ENCODE assay signal across 7 mouse cellular contexts in genomic region chr2:31088871-31089270, GRCm38 (mm10). TPM values are rescaled to one million over a fixed set of nuclear protein-coding genes. Genes with fewer than 3 reads are reported as not detected.
A peak's percentile ranks its signal among the peaks of the same experiment; 100 is the strongest.
DNase-seq lines count a peak whose midpoint lies in the region; ATAC-seq and TF ChIP-seq lines count a peak whose summit lies in the region.

No protein-coding gene starts in this region.

- TF ChIP-seq EP300 in CH12.LX (IDR thresholded peaks at IDR 0.05; ENCODE audit: low read length): peak; percentile 90

- ATAC-seq in kidney, embryonic 15.5 days (replicated peaks; ENCODE audit: low FRiP score): no peak
- ATAC-seq in kidney, embryonic 14.5 days (ENCODE audit: low FRiP score, low TSS enrichment): no peak
- ATAC-seq in limb, embryonic 14.5 days (ENCODE audit: low FRiP score, low read depth): no peak

- H3K4me3 ChIP-seq in kidney, embryonic 15.5 days (replicated peaks): no peak overlapping the region
- H3K4me3 ChIP-seq in kidney, embryonic 14.5 days (ENCODE audit: low read length): no peak overlapping the region
- H3K4me3 ChIP-seq in CH12.LX (replicated peaks in 1 of 3; ENCODE audit: low read depth in 2 of 3, low read length in 2 of 3, poor library complexity in 1 of 3): no peak overlapping the region
- H3K4me3 ChIP-seq in limb, embryonic 14.5 days (replicated peaks; ENCODE audit: low read length): no peak overlapping the region

- no peak overlapping the region for H3K9ac ChIP-seq in kidney, embryonic 15.5 days
- no peak overlapping the region for H3K9ac ChIP-seq in kidney, embryonic 14.5 days (ENCODE audit: low read depth, low read length)
- H3K9ac ChIP-seq in CH12.LX (ENCODE audit: insufficient read depth, low read depth): peak overlapping the region; percentile 23; the same call in 1 of the 2 replicates
- no peak overlapping the region for H3K9ac ChIP-seq in limb, embryonic 14.5 days (ENCODE audit: low read depth, low read length, severe bottlenecking)

- TF ChIP-seq POLR2A in CH12.LX (IDR thresholded peaks at IDR 0.05; ENCODE audit: low read depth, low read length): no peak
- no peak for TF ChIP-seq POLR2A in limb, embryonic 14.5 days (IDR thresholded peaks at IDR 0.05; ENCODE audit: borderline replicate concordance, extremely low read depth, insufficient read depth, insufficient read length)

- peaks cover 24% of the 10 kb centered on the region for H3K79me2 ChIP-seq in CH12.LX (replicated peaks; ENCODE audit: control insufficient read depth, extremely low read depth, insufficient read depth, poor library complexity, severe bottlenecking)

- in situ Hi-C loops in CH12.LX (cut with MboI; ENCODE audit: low pct_ligation_motif_present, low pct_unique_long_range_greater_than_20kb, low sequenced_read_pairs): no loop called here

- no peak overlapping the region for H3K4me2 ChIP-seq in kidney, embryonic 15.5 days
- no peak overlapping the region for H3K4me2 ChIP-seq in kidney, embryonic 14.5 days (replicated peaks; ENCODE audit: low read depth, low read length)
- H3K4me2 ChIP-seq in CH12.LX (ENCODE audit: insufficient read depth, low read depth, poor library complexity, severe bottlenecking): peak overlapping the region; percentile 17; the same call in 1 of the 2 replicates
- H3K4me2 ChIP-seq in limb, embryonic 14.5 days (replicated peaks; ENCODE audit: low read depth, low read length, severe bottlenecking): no peak overlapping the region

- H3K9me3 ChIP-seq in kidney, embryonic 15.5 days (replicated peaks): peaks cover 6% of the 10 kb centered on the region; the same call in 1 of the 2 replicates
- H3K9me3 ChIP-seq in kidney, embryonic 14.5 days (ENCODE audit: control insufficient read depth, low read length): no peaks in the 10 kb centered on the region
- peaks cover 7% of the 10 kb centered on the region for H3K9me3 ChIP-seq in CH12.LX (replicated peaks; ENCODE audit: low read length)
- no peaks in the 10 kb centered on the region for H3K9me3 ChIP-seq in limb, embryonic 14.5 days (ENCODE audit: control insufficient read depth, low read length)

- peak; percentile 32 to 51 for DNase-seq in B cell, adult 2 months
- DNase-seq in CH12.LX (ENCODE audit: extremely low read depth): peak; percentile 65
- DNase-seq in limb, embryonic 14.5 days (ENCODE audit: low spot score): no peak
- no peak for DNase-seq in adrenal gland, postnatal 36 days
- no peak for DNase-seq in layer of hippocampus, adult 11-12 months (ENCODE audit: low spot score)

- 84% methylated on average over 8 of the region's 8 CpGs for WGBS in kidney, embryonic 15.5 days
- 75% methylated on average over 8 of the region's 8 CpGs for WGBS in kidney, embryonic 14.5 days
- 88% methylated on average over 8 of the region's 8 CpGs for WGBS in limb, embryonic 14.5 days

- TF ChIP-seq RAD21 in CH12.LX (IDR thresholded peaks at IDR 0.05; ENCODE audit: low read depth, low read length): no peak

- TF ChIP-seq CTCF in CH12.LX (conservative IDR thresholded peaks at IDR 0.05 in 1 of 2, IDR thresholded peaks at IDR 0.05 in 1 of 2; ENCODE audit: low read depth in 2 of 2, low read length in 2 of 2): no peak

- H3K36me3 ChIP-seq in kidney, embryonic 15.5 days: peaks cover 13% of the 10 kb centered on the region
- H3K36me3 ChIP-seq in kidney, embryonic 14.5 days (ENCODE audit: control insufficient read depth, insufficient read depth, low read length): no peaks in the 10 kb centered on the region; the same call in 1 of the 2 replicates
- H3K36me3 ChIP-seq in CH12.LX (replicated peaks in 1 of 2; ENCODE audit: control insufficient read depth in 1 of 2, insufficient read depth in 1 of 2, low read length in 1 of 2): peaks cover 47 to 86% of the 10 kb centered on the region in 2 experiments
- peaks cover 11% of the 10 kb centered on the region for H3K36me3 ChIP-seq in limb, embryonic 14.5 days (ENCODE audit: control insufficient read depth, insufficient read depth, low read length)

- no peaks in the 10 kb centered on the region for H3K27me3 ChIP-seq in kidney, embryonic 15.5 days
- H3K27me3 ChIP-seq in kidney, embryonic 14.5 days (ENCODE audit: control insufficient read depth, insufficient read depth, low read length): no peaks in the 10 kb centered on the region
- H3K27me3 ChIP-seq in CH12.LX (replicated peaks): no peaks in the 10 kb centered on the region
- no peaks in the 10 kb centered on the region for H3K27me3 ChIP-seq in limb, embryonic 14.5 days (ENCODE audit: control insufficient read depth, insufficient read depth, low read length)

- peak overlapping the region; percentile 9; the same call in 1 of the 2 replicates for H3K27ac ChIP-seq in kidney, embryonic 15.5 days
- no peak overlapping the region for H3K27ac ChIP-seq in kidney, embryonic 14.5 days (ENCODE audit: low read depth, low read length)
- peak overlapping the region; percentile 72 for H3K27ac ChIP-seq in CH12.LX (ENCODE audit: insufficient read depth, low read depth)
- peak overlapping the region; percentile 13; the same call in 1 of the 2 replicates for H3K27ac ChIP-seq in limb, embryonic 14.5 days (replicated peaks; ENCODE audit: low read depth, low read length)

- dilution Hi-C loops in CH12.LX (cut with MboI; ENCODE audit: extremely low pct_ligation_motif_present, extremely low pct_unique_long_range_greater_than_20kb, low sequenced_read_pairs): no loop called here

- peaks cover 40% of the 10 kb centered on the region for H3K4me1 ChIP-seq in kidney, embryonic 15.5 days
- peaks cover 29% of the 10 kb centered on the region for H3K4me1 ChIP-seq in kidney, embryonic 14.5 days (ENCODE audit: control insufficient read depth, insufficient read depth, low read length)
- peaks cover 24 to 82% of the 10 kb centered on the region in 2 experiments for H3K4me1 ChIP-seq in CH12.LX (ENCODE audit: control insufficient read depth in 1 of 2, insufficient read depth in 2 of 2)
- H3K4me1 ChIP-seq in limb, embryonic 14.5 days (ENCODE audit: control insufficient read depth, insufficient read depth, low read length): peaks cover 9% of the 10 kb centered on the region

TF ChIP-seq in CH12.LX, 34 proteins besides CTCF, POLR2A, EP300 and RAD21:
- TF ChIP-seq TCF12 (IDR thresholded peaks at IDR 0.05; ENCODE audit: low read depth, low read length) (peak; percentile 89), ZNF384 (IDR thresholded peaks at IDR 0.05; ENCODE audit: low read depth, low read length) (peak; percentile 51), ELF1 (IDR thresholded peaks at IDR 0.05; ENCODE audit: low read depth, low read length) (no peak), JUND (conservative IDR thresholded peaks at IDR 0.05; ENCODE audit: low read depth, low read length) (peak; percentile 78), POLR2AphosphoS2 (IDR thresholded peaks at IDR 0.05; ENCODE audit: low read depth, low read length) (no peak), MEF2A (IDR thresholded peaks at IDR 0.05; ENCODE audit: borderline replicate concordance, low read depth, low read length) (peak; percentile 41; the same call in 1 of the 2 replicates), RCOR1 (conservative IDR thresholded peaks at IDR 0.05; ENCODE audit: low read depth, low read length) (peak; percentile 76; the same call in 1 of the 2 replicates), MYC (IDR thresholded peaks at IDR 0.05; ENCODE audit: low read depth, low read length) (0 out of 2 replicates have a peak, but pooled peaks have one; percentile 70), ETS1 (conservative IDR thresholded peaks at IDR 0.05; ENCODE audit: low read depth, low read length) (peak; percentile 57; the same call in 1 of the 2 replicates), BHLHE40 (IDR thresholded peaks at IDR 0.05; ENCODE audit: low read depth, low read length) (peak; percentile 87), JUN (IDR thresholded peaks at IDR 0.05; ENCODE audit: insufficient read depth, low read depth, low read length) (peak; percentile 63), NELFE (IDR thresholded peaks at IDR 0.05; ENCODE audit: low read depth, low read length) (no peak), SMC3 (IDR thresholded peaks at IDR 0.05; ENCODE audit: low read depth, low read length) (0 out of 2 replicates have a peak, but pooled peaks have one; percentile 10), IRF4 (IDR thresholded peaks at IDR 0.05; ENCODE audit: low read depth, low read length) (peak; percentile 94)

RNA-seq across cellular contexts. Expression of gene Fnbp1, which starts 52.9 kb away (rescaled TPM):
- polyA plus RNA-seq in kidney, embryonic 15.5 days (2015; fragmentation: Nextera tagmentation; extraction: Ambion mirVana): 19.1 and 22.4 TPM in 2 replicates
- polyA plus RNA-seq in kidney, embryonic 14.5 days (2014; fragmentation: Nextera tagmentation; extraction: Ambion mirVana): 12.2 and 24.1 TPM in 2 replicates
- total RNA-seq in CH12.LX (2012; rRNA removed) (39.2 and 50.5 TPM in 2 replicates), CH12.LX (2014; rRNA removed) (20.7 and 29.6 TPM in 2 replicates)
- polyA plus RNA-seq in CH12.LX (2012; ENCODE audit: insufficient read length, low read depth): 133 and 147 TPM in 2 replicates
- 40.8 and 41.5 TPM in 2 replicates for polyA plus RNA-seq in limb, embryonic 14.5 days (2012; rRNA removed)
- polyA plus RNA-seq in limb, embryonic 14.5 days (2014; fragmentation: Nextera tagmentation; extraction: Ambion mirVana): 25.6 and 26.6 TPM in 2 replicates
- 10 to 100 TPM; 50.6 to 51.7 TPM for total RNA-seq in adrenal gland, postnatal 36 days (2021)

Comparison
In these comparisons a context has a peak if more than half of its experiments do, and no peak if none do; other contexts are left out.
1. DNase-seq: peak in B cell, adult 2 months (2 of 2) and CH12.LX (single experiment); none in limb, embryonic 14.5 days (single experiment), adrenal gland, postnatal 36 days (0 of 2) and layer of hippocampus, adult 11-12 months (single experiment).